Mouse (Mus musculus) right cerebral cortex, adult 18-20 months (tissue): Measurements from ENCODE around the gene Bhlhe40.
A peak's percentile ranks its signal among the peaks of the same experiment; 100 is the strongest.

Source experiments
- DNase-seq: peaks from one replicate; pipeline ENCODE4 v3.0.0; 2022; ENCODE audit warnings: mixed read lengths

Gene Bhlhe40

DNA sequence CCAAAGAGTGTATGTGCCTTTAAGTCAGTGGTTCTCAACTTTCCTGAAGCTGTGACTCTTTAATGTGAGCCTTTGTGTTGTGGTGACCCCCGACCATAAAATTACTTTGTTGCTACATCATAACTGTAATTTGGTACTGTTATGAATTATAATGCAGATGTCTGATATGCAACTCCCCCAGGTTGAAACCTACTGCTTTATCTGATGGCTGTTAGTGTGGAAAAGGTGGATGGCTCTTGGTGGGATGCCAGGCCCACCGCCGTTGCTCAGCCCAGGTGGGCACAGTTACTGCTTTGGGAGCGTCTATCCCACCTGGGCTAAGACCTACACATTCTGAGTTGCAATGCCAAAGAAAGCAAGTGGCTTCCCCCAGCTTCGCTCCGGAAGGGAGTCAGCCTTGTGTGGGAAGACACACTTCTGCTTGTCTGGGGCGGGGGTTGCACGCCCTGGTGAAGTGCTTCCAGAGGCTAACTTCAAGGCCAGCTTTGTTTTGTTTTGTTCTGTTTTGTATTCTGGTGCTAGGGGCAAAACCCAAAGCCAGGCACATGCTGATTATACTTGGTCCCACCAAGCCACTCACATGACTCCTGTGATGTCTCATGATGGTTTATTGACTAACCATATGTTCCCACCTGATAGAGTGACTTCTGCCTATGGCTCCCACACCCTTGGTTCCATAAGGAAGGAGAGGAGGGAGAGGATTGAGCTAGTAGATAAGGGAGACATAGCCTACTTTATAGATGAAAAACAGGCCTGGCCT is 34.7 kb downstream of the Bhlhe40 start:
- DNase-seq = no peak

DNA sequence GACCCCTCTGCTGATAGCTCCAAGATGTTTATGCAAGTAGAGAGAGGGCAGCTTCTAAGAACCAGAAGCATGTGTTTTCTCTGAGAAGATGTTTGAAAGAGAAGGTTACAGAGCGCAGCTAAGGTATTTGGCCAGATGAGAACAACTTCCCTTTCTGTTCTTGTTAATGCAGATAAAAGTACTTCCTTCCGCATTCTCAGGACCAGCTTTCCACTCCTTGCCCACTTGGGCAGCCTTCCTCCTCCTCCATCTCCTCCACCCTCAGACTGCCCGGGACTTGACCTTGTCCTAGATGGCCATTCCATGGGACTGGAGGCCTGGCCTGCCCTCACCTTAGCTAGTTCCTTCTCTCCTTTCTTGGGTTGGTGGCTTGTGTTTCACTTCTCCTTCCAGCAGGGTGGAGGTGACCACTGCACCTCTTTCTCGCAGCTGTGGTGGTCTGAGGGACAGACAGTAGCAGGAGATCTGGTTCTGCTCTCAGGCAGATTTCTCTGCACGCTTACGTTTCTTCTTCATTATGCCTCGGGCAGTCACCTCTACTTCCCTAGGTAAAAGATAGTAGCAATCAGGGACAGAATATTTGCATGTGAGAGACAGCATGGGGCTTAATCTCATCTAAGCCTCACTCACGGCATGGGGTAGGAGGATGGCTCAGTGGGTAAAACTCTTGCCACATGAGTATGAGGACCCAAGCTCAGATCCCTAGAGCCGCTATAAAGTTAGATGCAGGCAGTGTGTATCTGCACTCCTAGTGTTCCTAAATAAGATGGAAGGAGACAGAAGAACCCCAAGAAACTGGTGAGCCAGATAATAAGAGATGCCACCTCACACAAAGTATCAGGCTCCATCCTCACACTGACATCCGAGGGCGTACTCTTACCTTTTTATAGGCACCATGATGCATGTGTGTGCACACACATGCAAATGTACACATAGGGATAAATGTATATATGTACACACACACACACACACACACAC is 35.7 kb downstream of the Bhlhe40 start:
- no peak for DNase-seq

- no peak for DNase-seq
These were observed 36.4 kb downstream of the Bhlhe40 start for GRCm38 (mm10) chr6:108696822-108697202.

GRCm38 (mm10) chr6:108697345-108697744 is 36.9 kb downstream of the Bhlhe40 start:
- DNase-seq = no peak

DNA sequence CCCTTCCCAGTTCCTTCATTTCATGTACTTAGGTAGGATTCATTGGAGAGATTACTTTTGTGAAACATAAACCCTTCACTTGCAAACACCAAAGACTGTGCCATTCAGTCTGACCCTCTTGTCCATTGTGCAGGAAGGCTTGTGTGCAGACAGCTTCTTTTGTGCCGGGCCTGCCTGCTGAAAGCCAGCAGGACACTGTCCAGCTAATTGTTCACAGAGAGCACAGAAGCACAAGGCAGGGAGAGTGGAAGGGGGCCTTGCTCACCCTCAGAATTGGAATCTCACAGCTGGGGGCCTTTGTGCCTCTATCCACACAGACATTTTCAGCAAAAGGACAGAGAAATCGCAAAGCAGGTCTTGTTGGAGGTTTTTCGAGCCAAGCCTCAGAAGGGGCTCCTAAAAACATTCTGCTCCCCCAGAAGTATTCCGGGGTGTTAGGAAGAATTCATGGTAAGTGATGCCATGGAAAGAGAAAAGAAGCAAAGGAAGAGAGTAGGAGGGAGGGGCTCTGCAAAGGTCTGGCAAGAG is 38.0 kb downstream of the Bhlhe40 start:
- no peak for DNase-seq

DNA sequence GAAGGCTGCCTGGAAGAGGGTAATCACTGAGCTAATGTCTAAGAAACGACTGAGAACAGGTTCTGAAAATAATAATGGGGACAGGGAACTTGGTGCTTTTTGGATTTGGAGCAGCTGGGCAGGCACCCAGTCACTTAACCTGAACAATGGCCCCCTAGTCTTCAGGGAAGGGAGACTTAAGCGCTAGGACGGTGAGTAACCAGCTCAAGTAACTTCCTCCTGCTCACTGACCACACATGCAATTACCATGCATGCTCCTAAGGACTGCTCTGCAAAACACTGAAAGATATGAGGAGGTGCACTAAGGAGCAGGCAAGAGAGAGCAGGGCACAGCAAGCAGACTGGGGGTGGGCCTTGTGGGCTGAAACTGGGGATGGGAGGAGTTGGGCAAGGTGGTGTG is 39.2 kb downstream of the Bhlhe40 start:
- DNase-seq = no peak

GRCm38 (mm10) chr6:108700638-108701343 is 40.4 kb downstream of the Bhlhe40 start:
- DNase-seq = peak; percentile 13

DNA sequence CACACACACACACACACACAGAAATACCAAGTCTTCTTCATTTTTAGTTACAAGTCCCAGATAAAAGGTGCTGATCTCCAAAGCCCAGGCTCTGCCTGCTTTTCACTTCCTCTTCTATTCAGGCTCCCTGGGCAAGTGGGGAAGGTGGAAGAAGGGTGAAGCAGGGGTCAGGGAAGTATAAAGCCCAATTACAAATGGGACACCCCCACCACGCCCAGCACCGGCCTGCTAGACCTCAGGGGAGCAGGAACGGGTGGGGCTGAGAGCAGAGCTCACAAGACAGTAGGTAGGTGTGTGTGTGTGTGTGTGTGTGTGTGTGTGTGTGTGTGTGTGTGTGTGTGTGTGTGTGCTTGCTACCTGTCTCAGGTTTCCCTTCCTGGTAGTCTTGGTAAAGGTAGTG is 42.2 kb downstream of the Bhlhe40 start:
- no peak for DNase-seq

GRCm38 (mm10) chr6:108703085-108703484 is 42.7 kb downstream of the Bhlhe40 start:
- no peak for DNase-seq

DNA sequence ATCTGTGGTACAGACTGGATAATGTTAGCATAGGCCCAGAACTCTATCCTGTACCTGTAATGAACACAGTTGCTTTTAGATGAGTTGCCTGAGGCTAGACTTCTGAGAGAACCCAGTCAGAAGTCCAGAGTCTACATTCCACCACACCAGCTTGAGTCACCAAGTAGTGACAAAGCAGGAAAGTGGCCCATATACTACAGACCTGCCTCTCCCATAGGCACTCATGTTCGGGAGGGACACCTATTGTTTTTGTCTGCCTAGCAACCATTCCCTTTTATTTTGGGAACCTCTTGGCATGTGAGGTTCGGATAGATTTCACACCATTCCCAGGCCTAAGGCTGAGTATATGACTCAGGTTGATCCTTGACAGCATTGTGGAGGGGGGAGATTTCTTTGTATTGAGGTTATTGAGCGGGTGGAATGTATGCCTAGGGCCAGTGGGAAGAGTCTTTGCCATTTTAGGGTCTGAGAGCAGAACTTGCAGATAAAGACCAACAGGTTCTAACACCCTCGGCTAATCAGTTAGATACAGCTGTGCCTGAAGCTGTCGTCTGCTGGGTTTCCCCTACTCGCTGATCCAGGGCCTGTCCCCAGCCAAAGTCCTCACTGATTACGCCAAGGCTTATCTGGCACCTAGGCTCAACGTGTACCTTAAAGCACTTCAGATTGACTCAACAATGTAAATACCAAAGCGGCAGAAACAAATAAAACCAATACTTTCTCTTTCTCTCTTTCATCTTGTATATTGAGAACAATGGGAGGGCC is 44.1 kb downstream of the Bhlhe40 start:
- no peak for DNase-seq

- no peak for DNase-seq
These were observed 45.5 kb downstream of the Bhlhe40 start for GRCm38 (mm10) chr6:108705957-108706356.

DNA sequence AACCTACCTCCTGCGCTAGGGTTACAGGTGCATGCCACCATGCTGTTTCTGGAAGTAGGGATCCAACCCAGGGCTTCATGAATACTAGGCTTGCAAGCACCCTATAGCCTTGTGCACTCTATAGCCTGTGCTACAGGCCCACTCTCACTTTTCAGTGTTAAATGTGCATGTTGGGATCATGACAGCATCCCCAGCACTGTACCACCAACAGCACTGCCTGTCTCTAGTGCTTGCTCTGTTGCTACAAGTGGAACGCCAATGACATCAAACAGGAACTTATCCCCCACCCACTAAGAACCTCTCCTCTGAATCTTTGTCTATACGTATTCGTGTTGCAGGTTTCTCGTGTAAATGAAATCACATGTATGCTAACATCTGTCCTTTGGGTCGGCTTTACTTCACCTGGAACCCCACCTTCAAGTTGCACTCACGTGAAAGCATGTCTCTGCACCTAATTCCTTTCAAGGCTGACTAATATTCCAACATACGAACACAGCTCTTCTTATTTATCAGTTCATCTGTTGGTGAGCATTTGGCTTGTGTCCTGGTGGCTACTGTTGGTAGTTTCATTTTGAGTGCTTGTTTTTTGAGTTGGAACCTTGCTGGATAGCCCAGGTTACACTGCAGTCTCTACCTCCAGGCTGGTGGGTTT is 46.7 kb downstream of the Bhlhe40 start:
- DNase-seq = no peak

- DNase-seq = no peak
These were observed 48.7 kb downstream of the Bhlhe40 start for GRCm38 (mm10) chr6:108709131-108709470.

GRCm38 (mm10) chr6:108709471-108710231 is 49.2 kb downstream of the Bhlhe40 start:
- DNase-seq = peak; percentile 89

DNA sequence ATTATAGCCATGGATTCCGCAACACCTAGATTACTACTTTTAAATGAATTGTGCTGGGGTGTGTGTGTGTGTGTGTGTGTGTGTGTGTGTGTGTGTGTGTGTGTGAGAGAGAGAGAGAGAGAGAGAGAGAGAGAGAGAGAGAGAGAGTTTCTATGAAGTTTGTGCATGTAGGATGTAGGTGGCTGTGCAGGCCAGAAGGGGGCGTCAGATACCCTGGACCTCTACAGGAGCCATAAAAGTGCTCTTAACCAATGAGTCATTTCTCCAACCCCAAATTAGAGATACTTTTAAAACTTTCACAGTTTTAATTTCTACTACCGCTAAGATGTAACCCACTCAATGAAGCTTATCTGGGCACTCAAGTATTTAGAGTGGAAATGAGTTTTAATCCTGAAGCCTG is 50.2 kb downstream of the Bhlhe40 start:
- no peak for DNase-seq

- no peak for DNase-seq
These were observed 50.9 kb downstream of the Bhlhe40 start for GRCm38 (mm10) chr6:108711192-108711964.

DNA sequence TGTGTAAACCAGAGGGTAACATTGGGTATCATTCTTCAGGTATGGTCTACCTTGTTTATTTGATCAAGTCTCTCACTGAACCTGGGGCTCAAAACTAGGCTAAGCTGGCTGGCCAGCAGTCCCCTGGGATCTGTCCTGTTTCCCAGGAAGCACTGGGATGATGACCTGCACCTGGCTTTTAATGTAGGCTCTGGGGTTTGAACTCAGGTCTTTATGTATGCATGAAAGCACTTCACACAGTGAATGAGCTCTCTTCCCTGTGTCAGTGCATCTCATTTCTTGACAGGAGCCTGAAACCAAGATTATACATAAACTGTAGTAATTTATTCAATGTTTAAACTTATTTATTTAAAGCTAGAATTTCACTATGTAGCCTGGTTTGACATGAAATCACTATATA is 51.7 kb downstream of the Bhlhe40 start:
- DNase-seq = no peak

GRCm38 (mm10) chr6:108713175-108713974 is 52.9 kb downstream of the Bhlhe40 start:
- DNase-seq = no peak
